Mouse (Mus musculus) lung, postnatal 25 days (tissue): ENCODE results near the gene Ero1lb.

Source experiments
- DNase-seq: peaks from one replicate; pipeline ENCODE4 v3.0.0; 2022; ENCODE audit warnings: low spot score

Gene Ero1lb

GRCm38 (mm10) chr13:12565621-12566390 lies at the start of gene Ero1lb:
Ero1lb (plus strand) TSS chr13:12565874.
- peak; percentile 99 for DNase-seq

GRCm38 (mm10) chr13:12519371-12519770 lies 46.3 kb upstream of the Ero1lb start:
- no peak for DNase-seq

GRCm38 (mm10) chr13:12519955-12520584 lies 45.6 kb upstream of the Ero1lb start, which contains the start of gene Edaradd:
Edaradd (minus strand) TSS chr13:12520438.
- DNase-seq, result peak; percentile 46

GRCm38 (mm10) chr13:12522346-12522745 lies 43.3 kb upstream of the Ero1lb start:
- no peak for DNase-seq

GRCm38 (mm10) chr13:12525678-12526077 lies 40.0 kb upstream of the Ero1lb start:
- DNase-seq, result no peak

GRCm38 (mm10) chr13:12534628-12535027 lies 31.0 kb upstream of the Ero1lb start:
- no peak for DNase-seq

GRCm38 (mm10) chr13:12537971-12538370 lies 27.7 kb upstream of the Ero1lb start:
- DNase-seq, result peak; percentile 59

GRCm38 (mm10) chr13:12539716-12540115 lies 26.0 kb upstream of the Ero1lb start:
- DNase-seq, result no peak

- DNase-seq, result no peak
Measured at GRCm38 (mm10) chr13:12540119-12540518, 25.6 kb upstream of the Ero1lb start.

GRCm38 (mm10) chr13:12542006-12542981 lies 23.4 kb upstream of the Ero1lb start:
- DNase-seq, result peak; percentile 84

GRCm38 (mm10) chr13:12543246-12543645 lies 22.4 kb upstream of the Ero1lb start:
- no peak for DNase-seq

- DNase-seq, result no peak
Measured at GRCm38 (mm10) chr13:12543880-12544568, 21.6 kb upstream of the Ero1lb start.

GRCm38 (mm10) chr13:12554211-12554610 lies 11.5 kb upstream of the Ero1lb start:
- DNase-seq, result no peak

GRCm38 (mm10) chr13:12559044-12559443 lies 6.6 kb upstream of the Ero1lb start:
- no peak for DNase-seq

GRCm38 (mm10) chr13:12559462-12560120 lies 6.1 kb upstream of the Ero1lb start:
- no peak for DNase-seq

GRCm38 (mm10) chr13:12561729-12562128 lies 3.9 kb upstream of the Ero1lb start:
- peak; percentile 25 for DNase-seq

GRCm38 (mm10) chr13:12562256-12562655 lies 3.4 kb upstream of the Ero1lb start:
- no peak for DNase-seq

GRCm38 (mm10) chr13:12567936-12568335 lies 2.3 kb downstream of the Ero1lb start:
- no peak for DNase-seq

GRCm38 (mm10) chr13:12568597-12569469 lies 3.2 kb downstream of the Ero1lb start:
- DNase-seq, result no peak

- DNase-seq, result no peak
Measured at GRCm38 (mm10) chr13:12569741-12570140, 4.1 kb downstream of the Ero1lb start.
